Mouse (Mus musculus) hindbrain, embryonic 15.5 days (tissue): ENCODE results near the gene Plekha7. TPM values are rescaled to one million over a fixed set of nuclear protein-coding genes. Genes with fewer than 3 reads are reported as not detected.
A peak's percentile ranks its signal among the peaks of the same experiment; 100 is the strongest.

Experiments
- ATAC-seq: fragments of 200-750 bp; cut with Nextera tagmentation; 2 replicates; pipeline ENCODE4 v1.8.0; 2017; ENCODE audit warnings: low read depth, moderate number of reproducible peaks, moderate TSS enrichment; ENCODE audit not compliant: low FRiP score
- H3K27ac ChIP-seq: fragments of 300-500 bp; sonication (generic); replicated peaks from 2 replicates; pipeline ENCODE4 v1.5.1; 2015; ENCODE audit warnings: mild to moderate bottlenecking, inconsistent platforms
- H3K27me3 ChIP-seq: fragments of 300-500 bp; sonication (generic); 2 replicates; pipeline ENCODE4 v1.6.1; 2015; ENCODE audit warnings: control low read depth, inconsistent platforms
- H3K36me3 ChIP-seq: fragments of 300-500 bp; sonication (generic); 2 replicates; pipeline ENCODE4 v1.6.1; 2015; ENCODE audit warnings: control low read depth, inconsistent platforms
- H3K4me1 ChIP-seq: fragments of 300-500 bp; sonication (generic); replicated peaks from 2 replicates; pipeline ENCODE4 v1.6.1; 2015; ENCODE audit warnings: control low read depth, inconsistent platforms
- H3K4me2 ChIP-seq: fragments of 300-500 bp; sonication (generic); 2 replicates; pipeline ENCODE4 v1.6.1; 2015; ENCODE audit warnings: moderate library complexity, mild to moderate bottlenecking, inconsistent platforms
- H3K4me3 ChIP-seq: fragments of 300-500 bp; sonication (generic); 2 replicates; pipeline ENCODE4 v1.5.1; 2015; ENCODE audit warnings: mild to moderate bottlenecking, inconsistent platforms
- H3K9ac ChIP-seq: fragments of 300-500 bp; sonication (generic); 2 replicates; pipeline ENCODE4 v1.6.1; 2015; ENCODE audit warnings: inconsistent platforms
- H3K9me3 ChIP-seq: fragments of 300-500 bp; sonication (generic); 2 replicates; pipeline ENCODE4 v1.6.1; 2016; ENCODE audit warnings: control low read depth, inconsistent platforms
- WGBS: fragments of 180-500 bp; shearing (Covaris S2); methylation state at CpG from one replicate; pipeline ENCODE4 v1.1.7; 2015; 5-methylcytosine and 5-hydroxymethylcytosine counted together
- polyA plus RNA-seq: library from polyadenylated mRNA; unstranded; fragments of >200 nt; fragmentation: Nextera tagmentation; extraction: Ambion mirVana; gene quantifications from 2 replicates; pipeline ENCODE4 v1.2.1, GENCODE M21; 2015

Gene Plekha7
- polyA plus RNA-seq, 1 experiment from 2014 or later, result 10.3 TPM

DNA sequence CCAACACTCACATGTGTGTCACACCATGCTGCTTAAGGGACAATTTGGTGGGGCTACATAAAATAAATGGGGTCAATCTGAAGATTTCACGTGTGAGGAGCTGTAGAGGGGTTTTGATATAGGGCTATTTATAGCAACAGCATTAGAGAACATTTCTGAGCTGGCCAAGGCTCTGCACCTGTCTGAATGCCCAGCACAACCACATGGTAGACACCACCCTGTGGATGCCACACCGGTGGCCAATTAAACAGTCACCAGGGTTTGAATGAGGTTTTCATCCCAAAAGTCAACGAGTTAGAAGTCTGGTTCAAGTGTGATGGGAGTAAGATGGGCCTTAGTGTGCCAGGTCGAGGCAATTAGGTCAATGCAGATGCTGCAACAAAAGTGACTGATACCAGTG lies 138.8 kb downstream of the Plekha7 start:
- no peaks in the 10 kb centered on the region for H3K4me1 ChIP-seq
- no peak for ATAC-seq
- H3K27ac ChIP-seq, result no peak overlapping the region
- no peak overlapping the region for H3K4me2 ChIP-seq
- H3K9ac ChIP-seq, result no peak overlapping the region
- H3K9me3 ChIP-seq, result no peaks in the 10 kb centered on the region
- H3K36me3 ChIP-seq, result no peaks in the 10 kb centered on the region
- no peaks in the 10 kb centered on the region for H3K27me3 ChIP-seq
- WGBS, result 88% methylated on average over 4 of the region's 4 CpGs
- no peak overlapping the region for H3K4me3 ChIP-seq

DNA sequence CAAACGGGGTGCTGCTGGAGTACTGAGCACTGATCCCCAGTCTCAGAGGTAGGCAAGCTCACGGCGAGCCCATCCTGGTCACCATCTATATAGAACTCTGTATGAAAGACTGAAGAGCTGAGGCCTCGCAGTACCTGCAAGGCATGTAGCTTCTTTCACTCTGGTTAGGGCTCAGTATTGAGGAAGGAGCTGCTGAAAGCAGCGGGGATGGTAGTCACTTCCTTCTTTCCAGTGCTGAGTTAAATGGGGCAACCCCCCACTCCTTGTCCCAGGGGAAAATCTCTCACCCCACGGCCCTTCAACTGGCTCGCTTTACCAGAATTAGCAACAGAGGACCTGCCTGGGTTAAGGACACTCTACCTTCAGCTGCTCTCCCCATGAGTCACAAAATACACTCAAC lies 140.0 kb downstream of the Plekha7 start:
- Histone ChIP-seq H3K36me3 (no peaks in the 10 kb centered on the region), H3K9me3 (no peaks in the 10 kb centered on the region), H3K4me2 (no peak overlapping the region), H3K9ac (no peak overlapping the region), H3K4me3 (no peak overlapping the region), H3K4me1 (no peaks in the 10 kb centered on the region), H3K27me3 (no peaks in the 10 kb centered on the region), H3K27ac (no peak overlapping the region)
- 93% methylated on average over 7 of the region's 7 CpGs for WGBS
- ATAC-seq, result no peak

DNA sequence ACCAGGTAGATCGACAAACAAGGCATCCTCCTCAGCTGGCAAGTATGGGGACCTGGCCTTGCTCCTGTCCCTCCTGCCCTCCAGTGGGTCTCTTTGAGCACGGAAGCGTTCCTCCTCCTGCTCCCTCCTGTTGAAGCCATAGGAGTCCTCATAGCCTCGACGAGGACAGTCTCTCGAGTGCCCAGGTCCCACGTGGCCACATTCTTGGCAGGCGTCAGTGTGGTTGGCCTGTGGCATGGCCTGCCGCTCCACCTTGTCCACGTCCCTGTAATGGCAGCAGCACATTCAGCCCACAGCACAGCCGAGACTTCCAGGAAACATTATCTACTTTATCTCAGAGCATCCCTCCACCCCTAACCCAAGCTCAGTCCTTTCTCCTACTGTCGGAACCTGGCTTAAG lies 143.9 kb downstream of the Plekha7 start:
- H3K4me1 ChIP-seq, result peaks cover 4% of the 10 kb centered on the region; the same call in 1 of the 2 replicates
- 89% methylated on average over 12 of the region's 12 CpGs for WGBS

DNA sequence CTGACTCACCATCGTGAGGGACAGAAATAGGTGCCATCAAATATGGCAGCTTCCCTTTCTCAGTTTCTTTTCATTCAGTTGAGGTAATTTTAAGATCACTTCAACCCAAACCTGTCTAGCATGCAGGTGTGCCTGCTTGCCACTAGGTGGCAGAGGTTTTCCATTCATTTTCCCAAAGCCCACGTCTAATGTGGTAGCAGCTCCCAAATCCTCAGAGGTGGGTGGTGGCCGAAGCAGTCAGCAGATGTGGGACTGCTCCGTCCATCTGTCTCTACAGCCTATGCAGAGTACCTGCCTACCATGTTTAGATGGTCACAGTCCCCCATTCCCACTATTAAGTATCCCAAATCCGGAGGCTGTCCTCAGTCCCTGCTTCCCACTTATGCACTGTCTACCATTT lies 146.6 kb downstream of the Plekha7 start:
- no peak overlapping the region for H3K27ac ChIP-seq
- H3K27me3 ChIP-seq, result no peaks in the 10 kb centered on the region
- no peaks in the 10 kb centered on the region for H3K9me3 ChIP-seq
- no peak overlapping the region for H3K9ac ChIP-seq
- no peak overlapping the region for H3K4me3 ChIP-seq
- H3K4me1 ChIP-seq, result peaks cover 4% of the 10 kb centered on the region; the same call in 1 of the 2 replicates
- 23% methylated on average over 5 of the region's 5 CpGs for WGBS
- peak; percentile 57 for ATAC-seq
- H3K36me3 ChIP-seq, result no peaks in the 10 kb centered on the region
- H3K4me2 ChIP-seq, result no peak overlapping the region

More for the DNA sequence above, 143.9 kb downstream of the Plekha7 start:
- no peak overlapping the region for H3K9ac ChIP-seq
- H3K36me3 ChIP-seq, result no peaks in the 10 kb centered on the region
- no peak for ATAC-seq
- H3K4me2 ChIP-seq, result no peak overlapping the region
- H3K27ac ChIP-seq, result no peak overlapping the region
- no peaks in the 10 kb centered on the region for H3K27me3 ChIP-seq
- no peak overlapping the region for H3K4me3 ChIP-seq
- H3K9me3 ChIP-seq, result no peaks in the 10 kb centered on the region

DNA sequence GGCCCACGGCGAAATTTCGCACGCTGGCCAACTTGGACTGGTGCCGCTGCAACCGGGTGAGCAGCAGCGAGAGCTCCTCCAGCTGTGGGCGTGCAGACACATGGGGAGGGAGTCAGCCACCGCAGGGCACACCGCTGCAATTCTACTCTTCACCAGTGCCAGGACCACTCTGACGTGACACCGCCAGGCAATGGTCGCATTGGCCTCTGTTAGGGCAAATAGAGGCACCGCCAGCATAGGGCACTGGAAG lies 151.4 kb downstream of the Plekha7 start:
- H3K4me3 ChIP-seq, result no peak overlapping the region
- H3K27me3 ChIP-seq, result no peaks in the 10 kb centered on the region
- no peaks in the 10 kb centered on the region for H3K36me3 ChIP-seq
- H3K4me2 ChIP-seq, result no peak overlapping the region
- H3K9ac ChIP-seq, result no peak overlapping the region
- H3K4me1 ChIP-seq, result peaks cover 3% of the 10 kb centered on the region; the same call in 1 of the 2 replicates
- WGBS, result 75% methylated on average over 14 of the region's 14 CpGs
- no peak for ATAC-seq
- H3K27ac ChIP-seq, result no peak overlapping the region
- no peaks in the 10 kb centered on the region for H3K9me3 ChIP-seq

DNA sequence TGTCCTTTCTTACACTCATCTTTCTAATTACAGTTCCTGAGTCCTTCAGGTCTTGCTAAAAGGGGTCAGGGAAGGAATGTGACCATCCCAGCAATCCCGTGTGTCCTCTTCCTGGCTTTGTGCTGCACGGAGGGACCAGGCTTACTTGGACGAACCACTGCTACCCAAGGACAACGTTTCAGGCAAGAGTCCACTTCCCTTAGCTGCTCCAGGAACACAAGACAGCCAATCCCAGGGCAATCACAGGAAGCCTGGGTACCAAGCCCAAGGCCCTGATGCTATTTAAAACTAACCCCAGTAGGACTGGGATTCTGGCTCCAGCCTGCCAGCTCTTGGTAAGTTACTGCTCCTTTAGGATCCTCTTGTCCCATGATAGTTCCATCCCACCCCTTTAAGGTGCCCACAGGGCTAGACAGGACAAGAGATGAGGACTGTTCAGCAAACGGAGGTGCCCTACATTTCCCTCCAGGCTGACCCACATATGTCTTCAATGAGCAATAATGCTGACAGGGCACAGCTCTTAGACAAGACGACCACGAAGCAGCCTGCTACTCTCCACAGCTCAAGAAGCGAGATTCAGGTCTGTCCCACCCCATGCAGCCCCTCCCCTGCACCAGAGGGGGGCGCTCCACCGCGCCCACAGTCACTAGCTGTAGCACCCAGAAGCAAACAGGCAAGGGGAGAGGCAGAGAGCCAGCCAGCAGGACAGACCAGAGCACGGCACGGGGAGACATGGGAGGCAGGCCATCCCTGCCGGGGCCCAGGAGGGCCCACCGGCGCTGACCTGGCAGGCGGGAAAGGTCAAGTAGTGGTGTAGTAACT lies 151.9 kb downstream of the Plekha7 start:
- 0 out of 2 replicates have a peak, but pooled peaks have one; percentile 21 for ATAC-seq
- no peak overlapping the region for H3K4me3 ChIP-seq
- H3K27me3 ChIP-seq, result no peaks in the 10 kb centered on the region
- no peak overlapping the region for H3K27ac ChIP-seq
- no peaks in the 10 kb centered on the region for H3K36me3 ChIP-seq
- no peak overlapping the region for H3K9ac ChIP-seq
- H3K4me1 ChIP-seq, result no peaks in the 10 kb centered on the region
- no peaks in the 10 kb centered on the region for H3K9me3 ChIP-seq
- H3K4me2 ChIP-seq, result no peak overlapping the region
- 70% methylated on average over 17 of the region's 17 CpGs for WGBS

DNA sequence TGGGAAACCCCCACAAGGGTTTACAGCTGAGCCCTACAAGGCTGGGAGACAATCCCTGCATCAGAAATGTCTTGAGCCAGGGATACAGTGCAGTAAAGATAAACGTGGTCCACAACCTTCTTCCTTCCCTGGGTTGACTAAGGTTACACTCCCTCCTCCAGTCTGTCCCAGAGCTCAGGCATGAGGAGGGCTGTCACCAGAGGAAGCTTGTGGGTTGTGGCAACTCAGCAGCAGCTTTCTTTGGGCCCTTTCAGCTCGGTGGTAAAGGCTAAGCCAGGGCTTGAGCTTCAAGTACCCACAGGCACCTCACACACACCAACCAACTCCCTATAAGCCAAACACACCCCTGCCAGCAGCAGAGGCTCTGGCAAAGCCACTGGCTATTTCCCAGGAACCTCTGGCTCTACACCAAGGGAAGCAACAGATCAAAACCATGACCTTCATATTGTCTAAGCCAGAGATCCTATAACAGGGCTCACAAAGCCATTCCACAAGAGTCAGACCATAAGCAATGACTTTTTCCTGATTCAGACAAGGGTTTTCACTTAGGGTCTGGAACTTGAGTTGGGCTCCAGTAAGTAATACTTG lies 154.3 kb downstream of the Plekha7 start:
- H3K9me3 ChIP-seq, result no peaks in the 10 kb centered on the region
- H3K27me3 ChIP-seq, result no peaks in the 10 kb centered on the region
- no peaks in the 10 kb centered on the region for H3K4me1 ChIP-seq
- H3K4me3 ChIP-seq, result no peak overlapping the region
- no peaks in the 10 kb centered on the region for H3K36me3 ChIP-seq
- WGBS, result 71% methylated on average over 2 of the region's 2 CpGs
- H3K4me2 ChIP-seq, result no peak overlapping the region
- H3K27ac ChIP-seq, result no peak overlapping the region
- no peak for ATAC-seq
- no peak overlapping the region for H3K9ac ChIP-seq

DNA sequence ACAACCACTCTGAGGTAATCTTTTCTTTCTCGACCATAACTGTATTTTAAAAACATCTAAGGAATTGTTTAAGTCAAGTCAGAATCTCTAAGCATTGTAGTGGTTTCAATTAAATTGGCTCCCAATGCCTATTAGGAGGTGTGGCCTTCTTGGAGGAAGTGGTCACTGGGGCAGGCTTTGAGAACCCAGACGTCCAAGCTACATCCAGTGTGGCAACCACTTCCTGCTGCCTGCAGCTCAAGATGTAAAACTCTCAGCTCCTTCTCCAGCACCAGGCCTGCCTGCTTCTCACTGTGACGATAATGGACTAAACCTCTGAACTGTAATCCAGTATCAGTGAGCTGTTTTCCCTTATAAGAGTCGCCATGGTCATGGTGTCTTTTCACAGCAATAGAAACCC lies 158.6 kb downstream of the Plekha7 start:
- 82% methylated on average over 4 of the region's 4 CpGs for WGBS
- no peak overlapping the region for H3K4me3 ChIP-seq
- no peak overlapping the region for H3K9ac ChIP-seq
- no peak for ATAC-seq
- H3K9me3 ChIP-seq, result no peaks in the 10 kb centered on the region
- no peak overlapping the region for H3K27ac ChIP-seq
- no peaks in the 10 kb centered on the region for H3K4me1 ChIP-seq
- H3K4me2 ChIP-seq, result no peak overlapping the region
- no peaks in the 10 kb centered on the region for H3K36me3 ChIP-seq
- no peaks in the 10 kb centered on the region for H3K27me3 ChIP-seq

DNA sequence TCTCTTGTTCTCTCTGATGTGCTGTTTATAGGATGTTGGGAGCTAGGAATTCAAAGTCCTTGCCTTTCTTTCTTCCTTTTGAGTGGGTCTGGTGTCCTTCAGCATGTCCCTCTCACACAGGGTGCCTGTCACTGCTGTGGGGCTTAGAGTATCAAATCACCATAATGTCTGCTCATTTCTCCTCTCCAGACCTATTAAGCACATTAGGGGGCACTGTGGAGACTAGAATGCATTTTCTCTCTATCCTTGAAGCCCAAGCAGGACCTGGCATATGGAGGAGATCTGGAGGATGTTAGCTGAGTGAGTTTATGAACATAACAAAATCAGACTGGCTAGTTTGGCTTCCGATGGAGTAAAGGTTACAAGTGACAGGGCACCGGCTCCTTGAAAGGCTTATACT lies 161.1 kb downstream of the Plekha7 start:
- H3K36me3 ChIP-seq, result no peaks in the 10 kb centered on the region
- no peaks in the 10 kb centered on the region for H3K4me1 ChIP-seq
- H3K9me3 ChIP-seq, result no peaks in the 10 kb centered on the region
- 86% methylated on average over 2 of the region's 2 CpGs for WGBS
- ATAC-seq, result no peak
- no peak overlapping the region for H3K4me2 ChIP-seq
- H3K27ac ChIP-seq, result no peak overlapping the region
- no peak overlapping the region for H3K9ac ChIP-seq
- no peaks in the 10 kb centered on the region for H3K27me3 ChIP-seq
- H3K4me3 ChIP-seq, result no peak overlapping the region

DNA sequence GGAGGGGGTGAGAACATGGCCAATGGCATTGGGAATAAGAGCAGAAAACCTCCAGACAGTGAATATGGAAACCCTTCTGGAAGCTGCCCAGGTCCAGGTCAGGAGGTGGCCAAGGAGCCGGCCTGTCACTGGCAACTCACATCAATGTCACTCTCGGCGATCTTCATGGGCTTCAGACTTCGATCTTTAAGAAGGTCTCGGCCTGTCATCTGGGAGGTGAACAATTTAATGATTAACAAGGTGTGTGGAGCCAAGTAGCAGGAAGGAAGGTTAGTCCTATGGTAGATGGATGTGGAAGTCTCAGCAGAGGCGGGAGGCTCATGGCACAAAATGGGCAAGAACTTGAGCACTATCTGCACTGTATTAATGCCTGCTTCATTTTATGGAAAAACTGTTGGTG lies 163.1 kb downstream of the Plekha7 start:
- ATAC-seq, result no peak
- Histone ChIP-seq H3K27ac (no peak overlapping the region), H3K4me2 (no peak overlapping the region), H3K9me3 (no peaks in the 10 kb centered on the region), H3K4me3 (no peak overlapping the region), H3K27me3 (no peaks in the 10 kb centered on the region), H3K4me1 (no peaks in the 10 kb centered on the region), H3K36me3 (no peaks in the 10 kb centered on the region), H3K9ac (no peak overlapping the region)
- WGBS, result 97% methylated on average over 6 of the region's 6 CpGs

DNA sequence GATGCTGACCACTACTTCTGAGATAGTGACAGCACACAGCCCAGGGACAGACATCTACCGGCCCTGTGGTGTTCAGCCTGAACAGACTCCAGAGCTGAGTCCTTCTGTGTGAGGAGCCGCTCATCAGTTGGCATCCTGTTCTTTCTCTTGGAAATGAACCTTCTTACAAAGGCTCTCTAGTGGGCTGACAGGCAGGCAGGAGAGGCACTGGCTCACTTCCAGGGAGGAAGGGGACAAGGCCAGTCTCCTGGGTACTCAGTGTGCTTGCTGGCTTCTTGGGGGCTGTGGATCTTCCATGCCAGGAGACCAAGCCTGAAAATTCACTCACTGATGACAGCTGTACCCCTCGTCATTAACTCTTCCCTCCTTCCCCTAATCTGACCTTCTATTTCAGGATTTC lies 170.5 kb downstream of the Plekha7 start:
- H3K36me3 ChIP-seq, result no peaks in the 10 kb centered on the region
- no peak for ATAC-seq
- H3K27ac ChIP-seq, result no peak overlapping the region
- no peak overlapping the region for H3K9ac ChIP-seq
- no peaks in the 10 kb centered on the region for H3K9me3 ChIP-seq
- no peak overlapping the region for H3K4me3 ChIP-seq
- no peaks in the 10 kb centered on the region for H3K27me3 ChIP-seq
- H3K4me1 ChIP-seq, result no peaks in the 10 kb centered on the region
- 60% methylated on average over 3 of the region's 3 CpGs for WGBS
- H3K4me2 ChIP-seq, result no peak overlapping the region

DNA sequence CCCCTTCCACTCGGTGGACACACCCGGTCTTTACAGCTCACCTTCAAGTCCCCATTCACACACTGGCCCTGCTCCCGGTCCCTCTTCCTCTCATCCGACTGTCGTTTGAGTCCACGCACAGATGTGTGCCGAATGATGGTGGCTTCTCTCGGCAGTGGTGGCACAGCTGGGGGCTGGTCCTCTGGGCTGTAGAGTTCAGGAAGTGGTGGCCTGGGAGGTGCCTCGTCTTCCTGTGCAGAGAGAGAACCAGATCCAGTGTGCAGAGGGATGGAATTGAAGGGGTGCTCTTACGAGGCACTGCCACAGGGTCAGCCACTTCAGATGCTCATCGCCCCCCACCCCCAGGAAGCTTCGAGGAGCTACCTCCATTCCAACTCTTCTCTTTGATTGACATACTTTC lies 171.0 kb downstream of the Plekha7 start:
- no peak overlapping the region for H3K4me3 ChIP-seq
- no peaks in the 10 kb centered on the region for H3K9me3 ChIP-seq
- no peak overlapping the region for H3K4me2 ChIP-seq
- H3K27me3 ChIP-seq, result no peaks in the 10 kb centered on the region
- 92% methylated on average over 12 of the region's 12 CpGs for WGBS
- ATAC-seq, result no peak
- no peak overlapping the region for H3K27ac ChIP-seq
- H3K4me1 ChIP-seq, result no peaks in the 10 kb centered on the region
- H3K9ac ChIP-seq, result no peak overlapping the region
- no peaks in the 10 kb centered on the region for H3K36me3 ChIP-seq
